8 mouse cellular contexts compared by ENCODE assay signal in the genomic region with DNA sequence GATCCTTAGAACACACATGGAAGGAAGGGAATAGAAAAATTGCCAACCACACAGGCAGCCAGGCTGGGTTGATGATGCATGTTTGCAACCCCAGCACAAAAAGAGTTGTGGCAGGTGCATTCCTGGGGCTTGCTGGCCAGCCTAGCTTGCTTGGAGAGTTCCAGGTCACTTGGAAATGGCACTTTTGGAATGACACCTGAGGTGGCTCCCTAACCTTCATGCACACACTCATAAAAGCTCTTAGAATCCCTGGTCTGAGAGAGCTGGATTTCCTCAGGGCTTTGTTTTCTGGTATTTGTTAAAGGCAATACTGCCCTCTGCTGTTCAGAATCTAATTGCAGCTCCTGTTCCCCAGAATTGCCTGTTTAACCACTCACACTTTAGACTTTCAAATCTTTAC.
DNase-seq lines count a peak whose midpoint lies in the region; ATAC-seq and TF ChIP-seq lines count a peak whose summit lies in the region.

No protein-coding gene starts in this region.

- H3K4me1 ChIP-seq in CH12.LX (ENCODE audit: control insufficient read depth in 1 of 2, insufficient read depth in 2 of 2), result no peaks in the 10 kb centered on the region
- H3K4me1 ChIP-seq in heart, postnatal 0 days (ENCODE audit: control insufficient read depth, insufficient read depth), result no peaks in the 10 kb centered on the region
- H3K4me1 ChIP-seq in liver, embryonic 13.5 days (replicated peaks), result no peaks in the 10 kb centered on the region
- H3K4me1 ChIP-seq in neural tube, embryonic 11.5 days (ENCODE audit: control insufficient read depth, insufficient read depth, low read length), result no peaks in the 10 kb centered on the region

- peak; percentile 89 for TF ChIP-seq RAD21 in CH12.LX (IDR thresholded peaks at IDR 0.05; ENCODE audit: low read depth, low read length)

- peak; percentile 63 for DNase-seq in CH12.LX (ENCODE audit: extremely low read depth)
- DNase-seq in adrenal gland, adult 8-10 months, result peak; percentile 20
- peak; percentile 61 for DNase-seq in embryo, embryonic 9.5 days (ENCODE audit: extremely low spot score)
- peak; percentile 77 for DNase-seq in heart, postnatal 0 days (ENCODE audit: low spot score)
- DNase-seq in kidney, postnatal 36 days, result peak; percentile 75 to 78
- peak; percentile 3 for DNase-seq in liver, embryonic 13.5 days
- peak; percentile 70 for DNase-seq in neural tube, embryonic 11.5 days (ENCODE audit: low spot score)
- peak; percentile 16 for DNase-seq in testis, postnatal 14 days (ENCODE audit: low spot score)

- dilution Hi-C loops in CH12.LX (cut with MboI; ENCODE audit: extremely low pct_ligation_motif_present, extremely low pct_unique_long_range_greater_than_20kb, low sequenced_read_pairs), result no loop called here

- H3K27me3 ChIP-seq in CH12.LX (replicated peaks), result no peaks in the 10 kb centered on the region
- no peaks in the 10 kb centered on the region for H3K27me3 ChIP-seq in heart, postnatal 0 days (ENCODE audit: control insufficient read depth, insufficient read depth, low read length)
- no peaks in the 10 kb centered on the region for H3K27me3 ChIP-seq in liver, embryonic 13.5 days
- no peaks in the 10 kb centered on the region for H3K27me3 ChIP-seq in neural tube, embryonic 11.5 days (ENCODE audit: control insufficient read depth, insufficient read depth, low read length)

- peak; percentile 53; the same call in 1 of the 2 replicates for ATAC-seq in heart, postnatal 0 days (ENCODE audit: insufficient read depth, low read depth)
- ATAC-seq in liver, embryonic 13.5 days (ENCODE audit: low read depth), result no peak
- 0 out of 2 replicates have a peak, but pooled peaks have one; percentile 60 for ATAC-seq in neural tube, embryonic 11.5 days (ENCODE audit: insufficient read depth, low FRiP score, low TSS enrichment)

- no peak overlapping the region for H3K4me3 ChIP-seq in CH12.LX (replicated peaks in 1 of 3; ENCODE audit: low read depth in 2 of 3, low read length in 2 of 3, poor library complexity in 1 of 3)
- H3K4me3 ChIP-seq in heart, postnatal 0 days (ENCODE audit: low read depth, low read length), result no peak overlapping the region
- no peak overlapping the region for H3K4me3 ChIP-seq in liver, embryonic 13.5 days (replicated peaks)
- H3K4me3 ChIP-seq in neural tube, embryonic 11.5 days (ENCODE audit: low read depth, low read length), result no peak overlapping the region

- H3K9ac ChIP-seq in CH12.LX (ENCODE audit: insufficient read depth, low read depth), result no peak overlapping the region
- no peak overlapping the region for H3K9ac ChIP-seq in heart, postnatal 0 days (replicated peaks; ENCODE audit: low read depth, low read length)
- no peak overlapping the region for H3K9ac ChIP-seq in liver, embryonic 13.5 days
- H3K9ac ChIP-seq in neural tube, embryonic 11.5 days (ENCODE audit: low read length), result no peak overlapping the region

- H3K27ac ChIP-seq in CH12.LX (ENCODE audit: insufficient read depth, low read depth), result no peak overlapping the region
- H3K27ac ChIP-seq in heart, postnatal 0 days (ENCODE audit: low read depth), result no peak overlapping the region
- no peak overlapping the region for H3K27ac ChIP-seq in liver, embryonic 13.5 days
- no peak overlapping the region for H3K27ac ChIP-seq in neural tube, embryonic 11.5 days (ENCODE audit: low read depth, low read length)

- H3K79me2 ChIP-seq in CH12.LX (replicated peaks; ENCODE audit: control insufficient read depth, extremely low read depth, insufficient read depth, poor library complexity, severe bottlenecking), result no peaks in the 10 kb centered on the region

- in situ Hi-C loops in CH12.LX (cut with MboI; ENCODE audit: low pct_ligation_motif_present, low pct_unique_long_range_greater_than_20kb, low sequenced_read_pairs), result loop anchor here (25.0 kb wide), 2 partner anchors 874 to 1399 kb away; no protein-coding TSS in a partner anchor

- no peak for TF ChIP-seq POLR2A in CH12.LX (IDR thresholded peaks at IDR 0.05; ENCODE audit: low read depth, low read length)

- H3K36me3 ChIP-seq in CH12.LX (replicated peaks in 1 of 2; ENCODE audit: control insufficient read depth in 1 of 2, insufficient read depth in 1 of 2, low read length in 1 of 2), result peaks cover 0 to 2% of the 10 kb centered on the region in 2 experiments
- H3K36me3 ChIP-seq in heart, postnatal 0 days (replicated peaks; ENCODE audit: control insufficient read depth, insufficient read depth, low read length), result no peaks in the 10 kb centered on the region
- no peaks in the 10 kb centered on the region for H3K36me3 ChIP-seq in liver, embryonic 13.5 days
- H3K36me3 ChIP-seq in neural tube, embryonic 11.5 days (ENCODE audit: control insufficient read depth, insufficient read depth, low read length), result no peaks in the 10 kb centered on the region

- TF ChIP-seq CTCF in CH12.LX (conservative IDR thresholded peaks at IDR 0.05 in 1 of 2, IDR thresholded peaks at IDR 0.05 in 1 of 2; ENCODE audit: low read depth in 2 of 2, low read length in 2 of 2), result peak; percentile 46 to 76
- TF ChIP-seq CTCF in heart, postnatal 0 days (IDR thresholded peaks at IDR 0.05; ENCODE audit: low read depth), result peak; percentile 70

- no peak for TF ChIP-seq EP300 in CH12.LX (IDR thresholded peaks at IDR 0.05; ENCODE audit: low read length)
- TF ChIP-seq EP300 in heart, postnatal 0 days (IDR thresholded peaks at IDR 0.05; ENCODE audit: low read depth), result no peak

- H3K9me3 ChIP-seq in CH12.LX (replicated peaks; ENCODE audit: low read length), result no peaks in the 10 kb centered on the region
- no peaks in the 10 kb centered on the region for H3K9me3 ChIP-seq in heart, postnatal 0 days (replicated peaks; ENCODE audit: control insufficient read depth, low read length)
- H3K9me3 ChIP-seq in liver, embryonic 13.5 days (replicated peaks), result no peaks in the 10 kb centered on the region
- H3K9me3 ChIP-seq in neural tube, embryonic 11.5 days (ENCODE audit: control insufficient read depth, low read length), result no peaks in the 10 kb centered on the region

- no peak overlapping the region for H3K4me2 ChIP-seq in CH12.LX (ENCODE audit: insufficient read depth, low read depth, poor library complexity, severe bottlenecking)
- no peak overlapping the region for H3K4me2 ChIP-seq in heart, postnatal 0 days (ENCODE audit: low read depth, low read length)
- H3K4me2 ChIP-seq in liver, embryonic 13.5 days, result no peak overlapping the region
- H3K4me2 ChIP-seq in neural tube, embryonic 11.5 days (ENCODE audit: low read depth), result no peak overlapping the region

TF ChIP-seq in CH12.LX, 34 proteins besides CTCF, POLR2A, EP300 and RAD21:
- TF ChIP-seq SMC3 (IDR thresholded peaks at IDR 0.05; ENCODE audit: low read depth, low read length), result peak; percentile 84
- no peak for TF ChIP-seq ELF1 (IDR thresholded peaks at IDR 0.05; ENCODE audit: low read depth, low read length)
- peak; percentile 55 for TF ChIP-seq ZC3H11A (IDR thresholded peaks at IDR 0.05; ENCODE audit: low read depth, low read length)
- no peak for TF ChIP-seq MAFK (IDR thresholded peaks at IDR 0.05; ENCODE audit: insufficient replicate concordance, low read length)

Comparison
In these comparisons a context has a peak if more than half of its experiments do, and no peak if none do; other contexts are left out.
1. DNase-seq: peak in every context shown above with its lines; median percentile 77 in heart, postnatal 0 days; 76 in kidney, postnatal 36 days; 70 in neural tube, embryonic 11.5 days; 63 in CH12.LX; 61 in embryo, embryonic 9.5 days; 20 in adrenal gland, adult 8-10 months; 16 in testis, postnatal 14 days; 3 in liver, embryonic 13.5 days.